Mouse (Mus musculus): Measurements from ENCODE around the gene Pde4a. TPM values are rescaled to one million over a fixed set of nuclear protein-coding genes. Genes with fewer than 3 reads are reported as not detected.
A peak's percentile ranks its signal among the peaks of the same experiment; 100 is the strongest.

Gene Pde4a
- total and polyA plus RNA-seq, 3 experiments: 1.7 to 7.6 (median 4.8) TPM

DNA sequence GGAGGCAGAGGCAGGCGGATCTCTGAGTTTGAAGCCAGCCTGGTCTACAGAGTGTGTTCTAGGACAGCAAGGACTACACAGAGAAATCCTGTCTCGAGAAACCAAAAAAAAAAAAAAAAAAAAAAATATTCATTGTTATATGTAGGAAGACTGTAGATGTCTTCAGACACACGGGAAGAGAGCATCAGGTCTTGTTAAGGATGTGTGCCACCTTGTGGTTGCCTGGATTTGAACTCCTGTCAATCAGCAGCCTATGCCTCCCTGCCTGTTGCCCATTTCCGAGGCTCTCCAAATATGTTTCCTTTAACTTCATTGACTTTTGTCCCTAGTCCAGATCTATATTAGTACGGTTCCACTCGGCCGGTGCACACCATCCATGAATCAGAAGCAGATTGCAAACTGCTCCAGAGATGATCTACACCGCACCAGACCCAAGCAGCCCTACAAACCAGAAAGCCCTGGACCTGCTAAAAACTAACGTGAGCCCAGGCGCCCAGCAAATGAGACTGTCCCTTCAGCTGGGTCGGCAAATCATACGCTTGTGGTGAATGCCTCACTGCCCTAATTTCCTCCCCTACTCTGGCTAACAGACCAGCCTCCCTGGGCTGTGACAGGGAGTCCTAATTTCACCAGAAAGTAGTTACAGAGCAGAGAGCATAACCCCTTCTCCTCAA is 33.3 kb upstream of the Pde4a start:
- Histone ChIP-seq H3K9ac (ENCODE audit: insufficient read depth, low read depth) (peak overlapping the region; percentile 43; the same call in 1 of the 2 replicates), H3K27ac (ENCODE audit: insufficient read depth, low read depth) (peak overlapping the region; percentile 98), H3K79me2 (replicated peaks; ENCODE audit: control insufficient read depth, extremely low read depth, insufficient read depth, poor library complexity, severe bottlenecking) (peaks cover 21% of the 10 kb centered on the region), H3K4me1 (ENCODE audit: control insufficient read depth in 1 of 2, insufficient read depth in 2 of 2) (peaks cover 32 to 71% of the 10 kb centered on the region in 2 experiments), H3K9me3 (replicated peaks; ENCODE audit: low read length) (no peaks in the 10 kb centered on the region), H3K36me3 (replicated peaks in 1 of 2; ENCODE audit: control insufficient read depth in 1 of 2, insufficient read depth in 1 of 2, low read length in 1 of 2) (peaks cover 19 to 26% of the 10 kb centered on the region in 2 experiments), H3K4me3 (replicated peaks in 1 of 3; ENCODE audit: low read depth in 2 of 3, low read length in 2 of 3, poor library complexity in 1 of 3) (no peak overlapping the region), H3K27me3 (replicated peaks) (no peaks in the 10 kb centered on the region), H3K4me2 (ENCODE audit: insufficient read depth, low read depth, poor library complexity, severe bottlenecking) (peak overlapping the region; percentile 63; the same call in 1 of the 2 replicates)
- in situ Hi-C loops (cut with MboI; ENCODE audit: low pct_ligation_motif_present, low pct_unique_long_range_greater_than_20kb, low sequenced_read_pairs) (loop anchor here (5.0 kb wide), 1 partner anchor 40 kb away; the partner anchor contains the start of genes Gm38431 and Raver1), dilution Hi-C loops (cut with MboI; ENCODE audit: extremely low pct_ligation_motif_present, extremely low pct_unique_long_range_greater_than_20kb, low sequenced_read_pairs) (no loop called here)
- DNase-seq (ENCODE audit: extremely low read depth): peak; percentile 71
- TF ChIP-seq NELFE (IDR thresholded peaks at IDR 0.05; ENCODE audit: low read depth, low read length): 0 out of 2 replicates have a peak, but pooled peaks have one; percentile 3
- peak in 1 of 2 experiments; percentile 67; a peak in 2 of 4 replicates for TF ChIP-seq CTCF (conservative IDR thresholded peaks at IDR 0.05 in 1 of 2, IDR thresholded peaks at IDR 0.05 in 1 of 2; ENCODE audit: low read depth in 2 of 2, low read length in 2 of 2)
- TF ChIP-seq SIN3A (IDR thresholded peaks at IDR 0.05; ENCODE audit: low read length): no peak
- peak; percentile 53 for TF ChIP-seq RAD21 (IDR thresholded peaks at IDR 0.05; ENCODE audit: low read depth, low read length)
- 0 out of 2 replicates have a peak, but pooled peaks have one; percentile 37 for TF ChIP-seq TCF12 (IDR thresholded peaks at IDR 0.05; ENCODE audit: low read depth, low read length)
- peak; percentile 56 for TF ChIP-seq SMC3 (IDR thresholded peaks at IDR 0.05; ENCODE audit: low read depth, low read length)
- TF ChIP-seq ELF1 (IDR thresholded peaks at IDR 0.05; ENCODE audit: low read depth, low read length): no peak
- TF ChIP-seq POLR2A (IDR thresholded peaks at IDR 0.05; ENCODE audit: low read depth, low read length): peak; percentile 1; the same call in 1 of the 2 replicates
- TF ChIP-seq ZNF384 (IDR thresholded peaks at IDR 0.05; ENCODE audit: low read depth, low read length): peak; percentile 84
- no peak for TF ChIP-seq JUND (conservative IDR thresholded peaks at IDR 0.05; ENCODE audit: low read depth, low read length)

- Histone ChIP-seq H3K79me2 (replicated peaks; ENCODE audit: control insufficient read depth, extremely low read depth, insufficient read depth, poor library complexity, severe bottlenecking) (peaks cover 18% of the 10 kb centered on the region), H3K4me3 (replicated peaks in 1 of 3; ENCODE audit: low read depth in 2 of 3, low read length in 2 of 3, poor library complexity in 1 of 3) (no peak overlapping the region), H3K9ac (ENCODE audit: insufficient read depth, low read depth) (peak overlapping the region; percentile 10; the same call in 1 of the 2 replicates), H3K4me2 (ENCODE audit: insufficient read depth, low read depth, poor library complexity, severe bottlenecking) (no peak overlapping the region; the same call in 1 of the 2 replicates), H3K27ac (ENCODE audit: insufficient read depth, low read depth) (peak overlapping the region; percentile 98), H3K27me3 (replicated peaks) (no peaks in the 10 kb centered on the region), H3K4me1 (ENCODE audit: control insufficient read depth in 1 of 2, insufficient read depth in 2 of 2) (peaks cover 28 to 74% of the 10 kb centered on the region in 2 experiments), H3K9me3 (replicated peaks; ENCODE audit: low read length) (no peaks in the 10 kb centered on the region), H3K36me3 (replicated peaks in 1 of 2; ENCODE audit: control insufficient read depth in 1 of 2, insufficient read depth in 1 of 2, low read length in 1 of 2) (peaks cover 22 to 28% of the 10 kb centered on the region in 2 experiments)
- in situ Hi-C loops (cut with MboI; ENCODE audit: low pct_ligation_motif_present, low pct_unique_long_range_greater_than_20kb, low sequenced_read_pairs): loop anchor here (5.0 kb wide), 1 partner anchor 41 kb away; the partner anchor contains the start of genes Gm38431 and Raver1
- dilution Hi-C loops (cut with MboI; ENCODE audit: extremely low pct_ligation_motif_present, extremely low pct_unique_long_range_greater_than_20kb, low sequenced_read_pairs): no loop called here
- peak; percentile 88 for DNase-seq (ENCODE audit: extremely low read depth)
- TF ChIP-seq CHD2 (IDR thresholded peaks at IDR 0.05; ENCODE audit: low read length) (peak; percentile 65; the same call in 1 of the 2 replicates), E2F4 (IDR thresholded peaks at IDR 0.05; ENCODE audit: insufficient replicate concordance, low read depth, low read length) (no peak), NRF1 (IDR thresholded peaks at IDR 0.05; ENCODE audit: low read depth, low read length) (peak; percentile 31; the same call in 1 of the 2 replicates), ELF1 (IDR thresholded peaks at IDR 0.05; ENCODE audit: low read depth, low read length) (no peak; the same call in 1 of the 2 replicates), RCOR1 (conservative IDR thresholded peaks at IDR 0.05; ENCODE audit: low read depth, low read length) (no peak), MYC (IDR thresholded peaks at IDR 0.05; ENCODE audit: low read depth, low read length) (0 out of 2 replicates have a peak, but pooled peaks have one; percentile 56), HCFC1 (IDR thresholded peaks at IDR 0.05; ENCODE audit: low read depth, low read length) (no peak), TBP (conservative IDR thresholded peaks at IDR 0.05; ENCODE audit: low read depth, low read length) (peak; percentile 38; the same call in 1 of the 2 replicates), ZMIZ1 (IDR thresholded peaks at IDR 0.05; ENCODE audit: low read depth, low read length) (peak; percentile 20; the same call in 1 of the 2 replicates), MAZ (IDR thresholded peaks at IDR 0.05; ENCODE audit: low read depth, low read length) (no peak), JUN (IDR thresholded peaks at IDR 0.05; ENCODE audit: insufficient read depth, low read depth, low read length) (no peak), USF2 (conservative IDR thresholded peaks at IDR 0.05; ENCODE audit: low read depth, low read length) (no peak), UBTF (IDR thresholded peaks at IDR 0.05; ENCODE audit: low read depth, low read length) (no peak), MEF2A (IDR thresholded peaks at IDR 0.05; ENCODE audit: borderline replicate concordance, low read depth, low read length) (peak; percentile 81; the same call in 1 of the 2 replicates), CHD1 (IDR thresholded peaks at IDR 0.05; ENCODE audit: low read depth, low read length) (no peak), KAT2A (IDR thresholded peaks at IDR 0.05; ENCODE audit: insufficient replicate concordance, low read length) (no peak), EP300 (IDR thresholded peaks at IDR 0.05; ENCODE audit: low read length) (peak; percentile 68; the same call in 1 of the 2 replicates), NELFE (IDR thresholded peaks at IDR 0.05; ENCODE audit: low read depth, low read length) (no peak), MAX (IDR thresholded peaks at IDR 0.05; ENCODE audit: low read length) (peak; percentile 67; the same call in 1 of the 2 replicates), POLR2AphosphoS2 (IDR thresholded peaks at IDR 0.05; ENCODE audit: low read depth, low read length) (peak; percentile 76), JUND (conservative IDR thresholded peaks at IDR 0.05; ENCODE audit: low read depth, low read length) (no peak), PAX5 (IDR thresholded peaks at IDR 0.05; ENCODE audit: low read length) (no peak), CTCF (conservative IDR thresholded peaks at IDR 0.05 in 1 of 2, IDR thresholded peaks at IDR 0.05 in 1 of 2; ENCODE audit: low read depth in 2 of 2, low read length in 2 of 2) (peak in 1 of 2 experiments; percentile 69; a peak in 2 of 4 replicates)
These were observed 32.3 kb upstream of the Pde4a start for GRCm38 (mm10) chr9:21133064-21133707.

Measured in CH12.LX (cell line).